Mouse (Mus musculus): Measurements from ENCODE around the gene Gnao1.

Gnao1 gene

GRCm38 (mm10) chr8:93809686-93810027 is at the start of gene Gnao1:
Gene Gnao1 (plus strand): TSS chr8:93809966.
- DNase-seq: no peak

GRCm38 (mm10) chr8:93777605-93778004 is 32.2 kb upstream of the Gnao1 start:
- DNase-seq: no peak

DNA sequence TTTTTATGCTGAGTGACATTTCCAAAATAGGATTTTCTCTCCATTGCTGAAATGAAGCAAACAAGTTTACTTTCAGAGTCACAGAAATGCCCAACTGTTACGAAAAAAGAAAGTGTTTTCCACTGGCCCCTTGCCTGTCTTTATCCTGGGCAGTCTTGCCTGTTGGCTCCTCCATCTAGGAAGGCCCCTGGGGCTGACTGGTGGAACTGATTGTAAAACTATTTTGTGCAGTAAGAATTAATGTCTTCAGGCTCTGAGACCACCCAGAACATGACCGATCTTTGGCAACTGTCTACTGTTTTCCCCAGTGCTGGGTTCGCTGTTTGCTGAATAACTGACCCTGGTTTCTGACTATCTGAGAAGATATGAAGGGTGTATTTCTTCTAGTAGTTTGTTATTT is 540 bp upstream of the Gnao1 start:
- DNase-seq: peak; percentile 68

DNA sequence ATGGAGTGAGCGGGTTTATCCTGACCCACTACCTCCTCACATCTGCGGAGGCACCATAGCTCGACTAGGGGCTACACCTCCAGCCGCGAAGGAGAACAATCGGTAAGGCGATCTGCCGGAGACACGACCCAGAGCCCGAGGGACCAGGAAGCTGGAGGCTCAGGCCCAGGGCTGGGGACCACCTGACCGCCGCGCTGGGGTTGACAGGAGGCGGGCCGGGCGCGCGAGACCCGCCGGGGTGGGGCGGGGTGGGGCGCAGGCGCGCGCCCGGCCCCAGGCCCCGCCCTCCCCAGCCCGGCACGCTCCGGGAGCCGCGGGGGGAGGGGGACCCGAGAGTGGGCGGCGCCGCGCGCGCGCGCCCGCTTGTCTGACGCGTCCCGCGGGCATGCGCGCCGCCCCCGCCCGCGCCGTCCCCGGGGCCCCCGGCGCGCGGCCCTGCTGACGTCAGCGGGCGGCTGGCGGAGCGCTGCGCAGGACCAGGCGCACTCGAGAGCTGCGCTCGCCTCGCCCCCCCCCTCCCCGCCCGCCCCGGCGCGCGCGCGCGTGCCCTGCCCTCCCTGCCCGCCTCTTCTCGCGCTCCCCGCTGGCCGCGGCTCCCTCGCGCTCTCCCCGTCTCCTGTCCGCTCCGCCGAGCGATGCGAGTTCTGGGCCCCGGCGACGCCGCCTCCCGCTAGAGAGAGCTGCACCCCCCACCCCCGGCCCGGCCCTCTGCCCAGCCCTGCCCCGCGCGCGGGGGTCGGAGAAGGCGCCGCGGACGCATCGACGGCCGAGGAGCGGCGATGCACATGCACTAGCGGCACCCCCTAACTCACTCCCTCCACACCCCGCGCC is 477 bp downstream of the Gnao1 start:
- DNase-seq: peak; percentile 92

GRCm38 (mm10) chr8:93810859-93811602 is 1.3 kb downstream of the Gnao1 start:
- DNase-seq: peak; percentile 74

- peak; percentile 77 for DNase-seq
These were observed 2.1 kb downstream of the Gnao1 start for GRCm38 (mm10) chr8:93811719-93812475.

DNA sequence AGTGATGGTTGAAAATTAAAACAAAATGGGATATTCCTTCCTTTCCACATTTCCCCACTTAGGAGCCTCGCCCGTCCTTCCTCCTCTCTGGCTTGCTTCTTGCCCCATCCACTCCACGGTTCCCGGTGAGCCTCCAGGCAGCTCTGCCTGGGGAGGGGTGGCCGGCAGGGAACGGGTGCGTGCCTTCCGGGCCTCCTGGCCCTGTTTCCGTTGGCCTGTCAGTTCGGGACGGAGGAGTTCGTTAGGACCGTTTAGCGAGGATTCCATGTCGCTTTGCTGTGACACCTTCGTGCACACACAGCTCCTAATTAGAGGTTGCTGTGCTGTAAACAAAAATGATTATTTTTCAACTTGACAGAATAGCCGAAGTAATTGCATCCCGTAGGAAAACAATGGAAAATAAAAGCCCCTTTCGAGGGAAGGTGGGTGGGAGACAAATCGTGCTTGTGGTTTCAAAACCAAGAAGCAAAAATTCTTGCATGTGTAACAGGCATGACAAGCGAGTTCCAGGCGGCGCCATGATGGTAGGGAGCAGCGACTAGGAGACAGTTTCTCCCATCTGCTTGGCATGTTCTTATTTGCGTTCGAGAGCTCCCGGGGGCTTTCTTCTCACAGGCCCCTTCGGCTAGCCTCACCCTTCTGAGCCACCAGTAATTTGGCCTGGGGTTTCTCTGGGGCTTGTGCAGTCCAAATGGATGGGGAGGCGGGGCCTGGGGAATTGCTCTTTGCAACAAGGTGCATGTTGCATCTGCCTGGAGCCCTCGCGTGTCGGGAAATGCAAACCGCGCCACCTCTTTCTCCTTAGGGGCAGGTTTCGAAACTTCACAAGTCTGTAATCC is 3.0 kb downstream of the Gnao1 start:
- DNase-seq: peak; percentile 73

GRCm38 (mm10) chr8:93813405-93813761 is 3.6 kb downstream of the Gnao1 start:
- DNase-seq: peak; percentile 95

- DNase-seq: peak; percentile 74
These were observed 4.5 kb downstream of the Gnao1 start for GRCm38 (mm10) chr8:93814266-93814665.

GRCm38 (mm10) chr8:93816226-93816625 is 6.5 kb downstream of the Gnao1 start:
- peak; percentile 53 for DNase-seq

DNA sequence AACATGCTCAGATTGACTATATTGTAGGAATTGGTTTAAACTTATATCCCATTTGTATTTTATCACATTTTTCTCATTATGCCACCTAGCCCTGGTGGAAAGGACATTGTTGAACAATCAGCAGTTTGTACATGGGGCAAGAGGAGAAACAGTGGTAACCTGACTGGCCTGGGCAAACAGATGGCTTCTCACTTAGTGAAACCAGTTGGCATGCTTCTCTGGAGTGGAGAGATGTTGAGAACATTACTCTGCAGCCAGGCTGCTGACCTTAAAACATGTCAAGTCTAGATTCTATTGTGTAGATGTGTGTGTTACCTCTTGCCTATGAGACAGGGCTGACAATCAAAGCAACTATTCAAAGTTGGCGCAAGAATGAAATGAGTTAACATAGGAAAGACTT is 7.6 kb downstream of the Gnao1 start:
- peak; percentile 59 for DNase-seq

GRCm38 (mm10) chr8:93819929-93820328 is 10.2 kb downstream of the Gnao1 start:
- peak; percentile 37 for DNase-seq

DNA sequence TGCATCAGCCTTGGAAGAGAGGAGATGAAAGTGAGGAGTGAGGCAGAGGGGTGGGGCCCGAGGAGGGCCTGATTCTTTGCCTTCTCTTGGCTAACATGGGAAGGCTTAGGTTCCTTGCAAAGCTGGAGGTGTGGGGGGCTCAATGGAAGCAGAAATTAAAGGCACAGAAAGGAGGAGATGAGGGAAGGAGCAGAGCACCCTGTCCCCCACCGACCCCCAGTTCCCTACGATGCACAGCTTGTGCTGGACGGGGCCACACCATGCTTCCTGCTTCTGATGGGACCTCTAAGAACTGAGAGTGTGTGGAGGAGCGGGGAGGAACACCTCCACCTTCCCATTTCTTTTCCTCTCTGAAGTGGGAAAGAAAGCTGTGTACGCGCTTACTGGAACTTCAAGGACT is 11.6 kb downstream of the Gnao1 start:
- peak; percentile 7 for DNase-seq

DNA sequence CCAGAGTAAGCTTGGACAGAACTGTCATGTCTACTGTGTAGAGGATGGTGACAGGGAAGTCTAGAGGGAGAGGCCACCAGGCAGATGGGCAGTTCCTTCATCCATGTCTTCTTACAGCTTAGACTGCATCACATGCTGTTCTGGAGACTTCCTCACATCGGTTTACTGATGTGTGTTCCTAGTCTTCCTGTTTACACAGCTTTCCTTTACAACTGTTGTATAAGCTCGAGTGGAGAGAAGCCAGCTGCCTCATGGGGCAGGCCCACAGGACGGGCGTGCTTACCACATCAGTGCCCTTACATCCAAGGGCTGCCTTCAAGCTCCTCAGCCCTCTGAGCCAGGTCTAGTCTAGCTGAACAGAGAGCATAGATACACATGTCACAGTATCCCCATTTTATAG is 15.6 kb downstream of the Gnao1 start:
- peak; percentile 9 for DNase-seq

GRCm38 (mm10) chr8:93830626-93831025 is 20.9 kb downstream of the Gnao1 start:
- no peak for DNase-seq

GRCm38 (mm10) chr8:93835771-93836170 is 26.0 kb downstream of the Gnao1 start:
- DNase-seq: peak; percentile 79

DNA sequence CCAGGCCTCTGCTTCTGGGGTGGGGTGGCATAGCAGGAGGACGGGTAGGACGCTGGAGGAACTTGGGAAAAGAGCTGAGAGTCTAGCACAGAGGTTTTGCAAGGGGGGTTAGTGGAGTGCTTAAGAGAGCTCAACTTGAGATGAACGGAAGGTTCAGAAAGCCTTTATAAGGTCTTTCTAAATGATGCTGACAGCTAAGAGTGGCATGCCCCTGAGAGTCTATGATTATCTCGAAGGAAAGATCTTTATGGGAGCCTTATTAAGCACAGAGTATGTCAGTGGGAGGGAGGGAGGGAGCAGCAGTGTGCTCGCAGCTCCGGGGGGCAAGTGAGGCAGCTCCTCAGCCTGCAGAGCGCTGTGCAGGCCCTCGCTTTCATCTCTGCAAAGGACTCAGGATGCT is 29.3 kb downstream of the Gnao1 start:
- DNase-seq: no peak

DNA sequence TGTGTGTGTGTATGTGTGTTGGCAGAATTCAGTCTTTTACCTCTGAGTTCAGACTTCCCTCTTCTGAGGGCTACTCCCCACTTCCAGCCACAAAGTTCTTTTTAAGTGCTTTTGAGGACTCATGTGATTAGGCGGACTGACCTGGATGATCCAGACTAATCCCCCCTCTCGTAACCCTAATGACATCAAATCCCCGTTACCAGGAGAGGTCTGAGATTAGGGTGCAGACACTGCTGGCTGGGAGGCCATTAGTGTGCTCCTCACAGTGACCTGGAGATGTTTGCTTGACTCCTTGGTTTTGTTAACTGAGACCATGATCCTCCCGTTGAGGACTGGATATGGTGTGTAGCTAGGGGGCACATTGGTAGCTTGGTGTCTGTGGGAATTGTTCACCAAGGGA is 30.7 kb downstream of the Gnao1 start:
- no peak for DNase-seq

DNA sequence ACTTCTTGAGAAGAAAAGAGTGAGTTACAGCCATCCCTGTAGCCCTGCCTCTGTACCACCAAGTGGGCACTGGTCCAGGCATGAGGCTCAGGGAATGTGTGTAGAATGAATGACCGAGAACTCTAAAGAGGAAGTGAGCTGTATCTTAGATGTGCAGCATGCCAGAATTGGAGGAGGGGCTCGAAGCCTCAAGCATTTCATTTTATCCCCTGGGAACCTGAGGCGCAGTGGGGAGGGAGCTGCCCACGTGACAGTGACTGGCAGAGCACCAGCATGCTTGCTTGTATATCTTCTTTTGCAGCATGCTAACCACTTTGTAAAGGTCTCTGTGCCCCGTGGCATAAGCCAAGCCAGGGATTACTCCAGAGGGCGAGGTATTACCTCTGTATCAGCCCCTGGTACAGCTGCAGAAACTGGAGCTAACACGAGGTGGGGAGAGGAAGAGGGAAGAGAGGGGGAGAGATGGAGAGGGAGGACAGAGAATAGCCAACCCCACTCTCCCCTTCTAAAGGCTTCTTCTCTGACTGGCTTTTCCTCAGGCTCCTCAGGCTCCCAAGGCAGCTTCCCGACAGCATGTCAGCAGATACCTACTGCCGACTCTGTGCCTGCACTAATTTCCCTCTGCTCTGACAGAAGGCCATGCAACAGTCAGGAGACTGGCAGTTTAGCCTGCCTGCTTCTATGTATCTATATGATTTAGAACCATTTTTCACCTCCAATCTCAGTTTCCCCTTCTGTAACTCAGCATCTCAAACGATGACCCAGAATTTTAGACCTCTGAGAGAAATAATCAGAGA is 31.4 kb downstream of the Gnao1 start:
- peak; percentile 66 for DNase-seq

DNA sequence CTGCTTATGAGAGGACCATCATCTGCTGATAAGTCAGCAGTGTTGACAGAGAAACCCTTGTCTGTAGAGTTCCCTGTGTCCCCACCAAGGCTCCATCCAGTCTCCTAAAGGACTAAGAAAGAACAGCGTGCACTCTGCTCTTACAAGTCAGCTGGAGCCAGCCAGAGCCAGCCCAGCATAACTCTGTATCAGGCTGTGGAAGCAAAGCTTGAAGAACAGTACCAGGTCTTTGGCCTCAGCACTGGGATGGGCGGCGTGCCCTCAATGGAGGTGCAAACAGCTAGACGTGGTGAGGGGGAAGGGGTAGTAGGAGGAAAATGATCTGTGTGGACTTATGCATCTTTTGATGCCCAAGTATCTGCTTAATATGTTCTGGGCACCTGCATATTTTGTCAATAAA is 32.8 kb downstream of the Gnao1 start:
- no peak for DNase-seq

- DNase-seq: peak; percentile 64
These were observed 34.2 kb downstream of the Gnao1 start for GRCm38 (mm10) chr8:93843858-93844502.

Data from cerebellum, adult 9-11 months (tissue).